Mouse (Mus musculus) liver, adult (tissue): ENCODE results near the gene Dtnb.

Experiments
- GATA4 ChIP-seq: IDR thresholded peaks from 2 replicates; pipeline ENCODE4 v1.6.1; 2014; ENCODE audit warnings: mild to moderate bottlenecking, low read length; ENCODE audit not compliant: insufficient replicate concordance

Dtnb gene

GRCm38 (mm10) chr12:3618144-3619020 is 46.2 kb downstream of the Dtnb start:
- TF ChIP-seq GATA4 = no peak

DNA sequence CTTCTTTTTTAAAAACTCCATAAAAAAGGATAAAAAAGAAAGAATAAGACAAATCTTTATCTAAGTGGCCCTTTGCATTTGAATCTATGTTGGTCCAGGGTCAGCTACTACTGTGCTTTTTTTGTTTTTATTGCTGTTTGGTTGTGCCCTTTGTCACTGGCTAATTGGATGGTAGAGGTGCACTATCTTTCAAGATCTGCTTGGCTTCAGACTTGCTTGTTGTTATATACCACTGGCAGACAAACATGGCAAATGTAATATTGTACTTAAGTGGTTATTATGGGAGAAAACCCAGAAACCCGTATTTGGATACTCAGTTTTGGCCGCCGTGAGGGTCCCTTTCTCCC is 46.8 kb downstream of the Dtnb start:
- no peak for TF ChIP-seq GATA4

DNA sequence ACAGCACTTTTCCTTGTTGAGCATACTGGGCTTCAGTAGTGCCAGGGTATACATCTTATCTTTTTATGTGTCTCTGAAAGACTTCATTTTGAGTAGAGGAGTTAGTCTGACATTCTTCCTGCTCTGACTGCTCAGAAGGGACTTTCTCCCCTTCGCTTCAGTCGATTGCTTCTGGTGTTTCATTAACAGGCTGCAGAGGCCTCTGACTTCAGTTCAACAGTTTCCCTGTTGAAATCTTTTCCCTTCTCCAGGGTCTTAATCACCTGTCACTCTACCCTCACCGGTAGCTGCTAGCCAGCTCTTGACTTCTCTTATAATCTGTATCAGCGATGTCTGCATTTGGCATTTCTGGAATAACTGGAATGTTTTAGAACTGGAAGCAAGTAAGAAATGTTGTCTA is 54.7 kb downstream of the Dtnb start:
- no peak for TF ChIP-seq GATA4

GRCm38 (mm10) chr12:3641931-3642330 is 69.8 kb downstream of the Dtnb start:
- TF ChIP-seq GATA4 = no peak

DNA sequence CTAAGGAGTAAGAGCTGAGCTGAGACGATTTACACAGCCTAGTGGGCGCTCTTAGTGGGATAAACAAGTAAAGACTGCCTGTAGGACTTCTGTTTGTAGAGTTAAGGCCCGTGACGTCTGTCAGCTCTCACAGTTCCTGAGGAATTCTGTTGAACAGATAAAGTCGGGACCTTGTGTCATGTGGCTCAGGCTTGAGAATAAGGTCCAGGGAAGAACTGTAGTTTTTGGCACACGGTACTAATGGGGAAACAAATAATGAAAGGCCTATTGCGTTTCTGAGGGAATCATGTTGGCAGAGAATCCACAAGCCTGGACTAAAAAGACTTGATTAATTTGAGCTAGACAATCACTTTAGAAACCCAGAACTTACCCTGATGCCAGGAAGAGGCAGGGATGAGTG is 84.6 kb downstream of the Dtnb start:
- TF ChIP-seq GATA4 = no peak

DNA sequence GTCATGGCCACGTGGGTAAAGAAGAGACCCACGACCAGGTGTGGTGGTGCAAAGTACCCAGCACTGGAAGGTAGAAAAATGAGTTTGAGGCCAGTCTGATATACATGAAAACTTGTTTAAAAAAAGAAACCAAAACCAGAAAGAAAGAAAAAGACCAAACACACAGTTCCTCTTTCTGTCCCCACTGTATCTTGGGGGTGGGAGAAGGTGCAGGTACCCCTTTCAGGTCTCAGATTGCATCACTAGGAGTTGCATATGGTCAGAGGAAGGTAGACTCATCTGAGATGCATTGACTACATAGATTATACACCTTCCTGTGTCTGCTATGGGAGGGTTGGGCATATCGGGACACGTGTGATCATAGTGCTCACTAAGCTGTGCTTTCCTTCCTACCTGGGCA is 85.1 kb downstream of the Dtnb start:
- TF ChIP-seq GATA4 = no peak

GRCm38 (mm10) chr12:3657786-3658185 is 85.6 kb downstream of the Dtnb start:
- TF ChIP-seq GATA4 = no peak

- no peak for TF ChIP-seq GATA4
Observed at GRCm38 (mm10) chr12:3659554-3660311, 87.6 kb downstream of the Dtnb start.

GRCm38 (mm10) chr12:3660985-3661635 is 88.9 kb downstream of the Dtnb start:
- no peak for TF ChIP-seq GATA4

DNA sequence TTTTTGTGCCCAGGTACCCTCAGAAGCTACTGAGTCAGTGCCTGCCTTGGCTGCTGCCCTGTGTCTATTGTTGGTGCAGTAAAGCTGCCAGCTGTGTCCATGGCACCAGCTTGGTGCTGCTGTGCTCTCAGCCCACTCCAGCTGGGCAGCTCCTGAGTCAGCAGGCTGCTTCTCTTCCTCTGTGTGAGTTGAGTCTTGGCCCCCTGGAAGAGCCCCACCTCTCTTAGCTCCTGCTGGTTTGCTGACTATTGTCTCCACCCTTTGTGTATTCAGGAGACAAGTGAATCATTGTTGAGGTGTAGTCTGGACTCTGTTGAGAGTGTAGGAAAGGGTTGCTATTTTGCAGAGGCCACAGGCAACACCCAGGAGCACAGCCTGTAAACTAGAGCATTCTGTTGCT is 90.5 kb downstream of the Dtnb start:
- no peak for TF ChIP-seq GATA4

- TF ChIP-seq GATA4 = no peak
Observed at GRCm38 (mm10) chr12:3663386-3663785, 91.2 kb downstream of the Dtnb start.

GRCm38 (mm10) chr12:3669971-3670381 is 97.8 kb downstream of the Dtnb start:
- TF ChIP-seq GATA4 = no peak

GRCm38 (mm10) chr12:3671117-3671516 is 98.9 kb downstream of the Dtnb start:
- TF ChIP-seq GATA4 = no peak

- TF ChIP-seq GATA4 = no peak
Observed at GRCm38 (mm10) chr12:3672786-3673185, 100.6 kb downstream of the Dtnb start.

DNA sequence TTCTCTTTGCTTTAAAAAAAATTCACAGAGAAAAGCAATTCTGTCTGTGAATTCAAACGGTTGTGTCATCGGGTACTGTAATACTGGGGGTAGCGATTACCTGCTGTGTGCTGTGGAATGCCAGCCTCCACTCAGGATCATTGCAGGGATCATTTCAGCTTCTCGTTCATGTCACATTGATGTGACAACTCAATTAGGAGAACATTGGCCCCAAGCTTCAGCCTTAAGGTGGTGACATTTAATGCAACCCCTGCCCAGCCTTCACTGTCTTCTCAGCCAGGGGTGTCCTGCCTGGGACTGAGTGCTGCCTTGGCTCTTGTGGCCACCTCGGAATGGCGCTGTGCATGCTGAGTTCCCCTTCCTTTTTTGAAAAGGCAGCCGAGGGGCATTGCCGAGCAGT is 101.7 kb downstream of the Dtnb start:
- no peak for TF ChIP-seq GATA4

- no peak for TF ChIP-seq GATA4
Observed at GRCm38 (mm10) chr12:3674913-3675312, 102.7 kb downstream of the Dtnb start.
